In genomic region chr16:11035273-11035672, GRCm38 (mm10) we compare ENCODE assay signal across 26 mouse cellular contexts.
"Had no signal": no experiment of that assay in that cellular context is flagged by ENCODE, and none has a peak within 500 bp of the region (broad histone marks: within the 10 kb centered on the region; RNA-seq: fewer than 3 reads in every experiment).

No protein-coding gene starts in this region.

- H3K9ac ChIP-seq: heart, embryonic 12.5 days; heart, embryonic 15.5 days; hindbrain, embryonic 12.5 days; hindbrain, embryonic 13.5 days; hindbrain, embryonic 14.5 days; hindbrain, embryonic 15.5 days; intestine, embryonic 15.5 days; kidney, embryonic 15.5 days had no signal

- DNase-seq: heart, postnatal 14 days; heart, postnatal 36 days; heart, postnatal 4 days; kidney, adult 11 months; kidney, adult 18-20 months; kidney, adult 9 months; kidney, postnatal 10 days; kidney, postnatal 25 days; kidney, postnatal 36 days; kidney, postnatal 4 days; layer of hippocampus, adult 9-11 months had no signal

- H3K36me3 ChIP-seq: heart, embryonic 10.5 days; heart, embryonic 12.5 days; heart, embryonic 13.5 days; heart, embryonic 15.5 days; hindbrain, embryonic 10.5 days; hindbrain, embryonic 12.5 days; hindbrain, embryonic 13.5 days; hindbrain, embryonic 15.5 days; intestine, embryonic 15.5 days; kidney, embryonic 15.5 days had no signal

- H3K9me3 ChIP-seq: heart, embryonic 10.5 days; heart, embryonic 12.5 days; heart, embryonic 13.5 days; heart, embryonic 15.5 days; hindbrain, embryonic 10.5 days; hindbrain, embryonic 12.5 days; hindbrain, embryonic 13.5 days; hindbrain, embryonic 15.5 days; intestine, embryonic 15.5 days; kidney, embryonic 15.5 days had no signal

- H3K27me3 ChIP-seq: heart, embryonic 12.5 days; heart, embryonic 13.5 days; heart, embryonic 15.5 days; hindbrain, embryonic 12.5 days; hindbrain, embryonic 13.5 days; hindbrain, embryonic 15.5 days; intestine, embryonic 15.5 days had no signal

- H3K4me2 ChIP-seq: heart, embryonic 11.5 days; hindbrain, embryonic 12.5 days; hindbrain, embryonic 13.5 days; hindbrain, embryonic 14.5 days; hindbrain, embryonic 15.5 days; intestine, embryonic 15.5 days had no signal

- H3K4me1 ChIP-seq: heart, embryonic 10.5 days; heart, embryonic 12.5 days; hindbrain, embryonic 12.5 days; hindbrain, embryonic 13.5 days; hindbrain, embryonic 15.5 days; kidney, embryonic 15.5 days had no signal

- H3K27ac ChIP-seq: heart, embryonic 10.5 days; heart, embryonic 13.5 days; heart, embryonic 15.5 days; hindbrain, embryonic 12.5 days; hindbrain, embryonic 13.5 days; hindbrain, embryonic 14.5 days; hindbrain, embryonic 15.5 days; hindbrain, postnatal 0 days; intestine, embryonic 15.5 days; kidney, embryonic 15.5 days; kidney, postnatal 0 days; layer of hippocampus, adult 2 months had no signal

- H3K4me3 ChIP-seq: heart, embryonic 10.5 days; heart, embryonic 12.5 days; heart, embryonic 13.5 days; heart, embryonic 15.5 days; hindbrain, embryonic 10.5 days; hindbrain, embryonic 12.5 days; hindbrain, embryonic 13.5 days; hindbrain, embryonic 15.5 days; intestine, embryonic 15.5 days; kidney, embryonic 15.5 days; layer of hippocampus, adult 2 months had no signal
